Mouse (Mus musculus): ENCODE results near the gene Gm2075.
"Not testable (repeated sequence)": the region's sequence is repeated elsewhere in the genome, so short reads cannot be mapped to it uniquely, and the experiment has no call there.

The Gm2075 gene

DNA sequence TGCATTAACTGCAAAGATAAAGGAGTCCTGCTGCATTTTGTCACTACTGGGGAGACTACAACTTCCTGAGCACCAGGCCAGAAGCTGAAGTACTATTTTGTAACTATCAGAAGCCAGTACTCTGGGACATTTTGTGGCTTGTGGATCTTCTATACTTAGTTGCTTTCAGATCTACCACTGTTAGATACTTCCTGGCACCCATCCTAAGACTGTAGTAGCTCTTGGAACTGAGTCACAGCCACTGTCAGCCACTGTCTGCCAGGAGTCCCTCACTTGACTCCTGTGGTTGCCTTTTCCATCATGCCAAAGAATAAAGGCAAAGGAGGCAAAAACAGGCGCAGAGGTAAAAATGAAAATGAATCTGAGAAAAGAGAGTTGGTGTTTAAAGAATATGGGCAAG lies at the start of gene Gm2075:
Gene Gm2075, plus strand, starts transcription at position 301 of the 400 bp plus-strand sequence.
- in situ Hi-C loops (cut with MboI; ENCODE audit: unreplicated experiment in 2 of 2): not testable (repeated sequence)

DNA sequence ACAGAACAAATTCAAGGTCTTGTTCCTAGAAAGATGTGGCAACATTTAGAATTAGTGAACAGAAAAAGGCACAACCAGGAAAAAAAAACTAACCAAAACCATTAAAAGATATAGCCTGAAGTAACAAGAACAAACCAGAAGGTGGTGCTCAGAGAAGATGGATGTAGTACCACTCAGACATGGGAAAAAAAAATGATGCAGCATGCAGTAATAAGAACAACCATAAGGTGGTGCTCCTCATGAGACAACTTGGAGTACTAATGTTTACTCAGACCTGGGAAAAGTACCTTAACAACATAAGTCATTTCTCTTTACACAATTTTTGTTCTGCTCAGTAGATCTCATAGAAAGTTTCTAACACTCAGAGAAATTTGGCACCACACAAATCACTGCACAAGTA lies 27.6 kb upstream of the Gm2075 start:
- in situ Hi-C loops (cut with MboI; ENCODE audit: unreplicated experiment in 2 of 2): not testable (repeated sequence)

DNA sequence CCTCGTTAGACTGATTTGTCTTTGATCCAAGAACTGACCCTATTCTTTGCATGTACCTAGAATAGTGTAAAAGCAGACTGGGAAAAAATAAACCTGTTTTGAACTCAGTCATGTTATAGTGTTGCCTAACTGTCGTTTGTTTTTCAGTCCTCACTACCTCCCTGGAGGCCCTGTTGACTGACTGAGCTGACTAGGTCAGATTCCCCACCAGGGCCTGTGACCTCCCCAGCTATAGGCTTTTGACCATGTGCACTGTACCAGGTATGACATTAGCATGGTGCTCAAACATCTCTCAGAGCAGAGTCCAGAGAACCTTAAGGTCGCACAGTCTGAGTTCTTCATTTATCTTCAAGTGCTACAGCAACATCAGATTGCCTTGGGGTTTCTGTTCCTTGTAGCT lies 7.5 kb upstream of the Gm2075 start:
- in situ Hi-C loops (cut with MboI; ENCODE audit: unreplicated experiment in 2 of 2): not testable (repeated sequence)

DNA sequence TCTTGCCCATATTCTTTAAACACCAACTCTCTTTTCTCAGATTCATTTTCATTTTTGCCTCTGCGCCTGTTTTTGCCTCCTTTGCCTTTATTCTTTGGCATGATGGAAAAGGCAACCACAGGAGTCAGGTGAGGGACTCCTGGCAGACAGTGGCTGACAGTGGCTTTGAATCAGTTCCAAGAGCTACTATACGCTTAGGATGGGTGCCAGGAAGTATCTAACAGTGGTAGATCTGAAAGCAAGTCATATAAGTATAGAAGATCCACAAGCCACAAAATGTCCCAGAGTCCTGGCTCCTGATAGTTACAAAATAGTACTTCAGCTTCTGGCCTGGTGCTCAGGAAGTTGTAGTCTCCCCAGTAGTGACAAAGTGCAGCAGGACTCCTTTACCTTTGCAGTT lies 7.0 kb downstream of the Gm2075 start, which contains the start of gene Gm6803:
Gene Gm6803, minus strand, starts transcription at position 101 of the 400 bp plus-strand sequence.
- in situ Hi-C loops (cut with MboI; ENCODE audit: unreplicated experiment in 2 of 2): not testable (repeated sequence)

DNA sequence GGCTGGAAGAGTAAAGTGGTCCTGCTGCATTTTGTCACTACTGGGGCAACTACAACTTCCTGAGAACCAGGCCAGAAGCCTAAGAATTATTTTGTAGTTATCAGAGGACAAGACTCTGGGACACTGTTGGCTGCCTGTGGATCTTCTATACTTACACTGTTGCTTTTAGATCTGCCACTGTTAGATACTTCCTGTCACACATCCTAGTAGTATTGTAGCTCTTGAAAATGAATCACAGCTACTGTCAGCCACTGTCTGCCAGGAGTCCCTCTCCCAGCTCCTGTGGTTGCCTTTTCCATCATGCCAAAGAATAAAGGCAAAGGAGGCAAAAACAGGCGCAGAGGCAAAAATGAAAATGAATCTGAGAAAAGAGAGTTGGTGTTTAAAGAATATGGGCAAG lies 15.1 kb downstream of the Gm2075 start, which contains the start of gene Gm2056:
Gene Gm2056, plus strand, starts transcription at position 301 of the 400 bp plus-strand sequence.
- in situ Hi-C loops (cut with MboI; ENCODE audit: unreplicated experiment in 2 of 2): not testable (repeated sequence)

DNA sequence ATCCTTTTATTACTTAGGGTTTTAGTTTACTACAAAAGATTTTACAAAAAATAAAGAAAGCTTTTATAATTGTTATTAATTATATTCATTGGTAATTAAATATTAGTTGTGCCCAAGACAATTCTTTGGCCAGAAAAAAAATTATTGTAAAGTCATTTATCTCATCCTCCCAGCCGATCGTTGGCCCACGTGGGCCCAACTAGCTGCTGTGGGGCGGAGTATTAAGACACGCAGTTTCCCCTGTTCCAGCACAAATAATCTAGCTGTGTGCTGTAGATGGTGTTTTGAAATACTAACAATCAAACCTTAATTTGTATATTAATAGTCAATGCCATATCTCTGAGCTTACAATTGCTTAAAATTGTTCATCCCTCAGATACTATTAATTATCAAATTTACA lies 20.6 kb downstream of the Gm2075 start:
- in situ Hi-C loops (cut with MboI; ENCODE audit: unreplicated experiment in 2 of 2): not testable (repeated sequence)

DNA sequence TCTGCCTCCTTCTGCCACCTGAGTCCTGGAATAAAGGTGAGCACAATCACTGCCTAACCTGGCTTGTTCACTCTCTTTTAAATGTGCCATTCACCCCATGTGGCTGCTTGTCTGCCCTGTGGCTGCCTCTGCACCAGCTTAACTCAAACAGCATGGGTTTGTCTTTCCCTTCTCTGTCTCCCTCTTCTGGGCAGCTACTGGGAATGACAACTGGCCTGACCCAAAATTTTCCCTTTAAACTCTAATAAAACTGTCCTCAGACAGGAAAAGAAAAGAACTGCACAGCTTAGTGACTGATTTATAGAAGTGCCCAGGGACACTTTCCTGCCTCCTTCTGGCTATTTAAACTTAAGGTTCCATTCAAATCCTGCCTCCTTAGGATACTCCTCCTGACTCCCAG lies 27.4 kb downstream of the Gm2075 start:
- in situ Hi-C loops (cut with MboI; ENCODE audit: unreplicated experiment in 2 of 2): not testable (repeated sequence)

DNA sequence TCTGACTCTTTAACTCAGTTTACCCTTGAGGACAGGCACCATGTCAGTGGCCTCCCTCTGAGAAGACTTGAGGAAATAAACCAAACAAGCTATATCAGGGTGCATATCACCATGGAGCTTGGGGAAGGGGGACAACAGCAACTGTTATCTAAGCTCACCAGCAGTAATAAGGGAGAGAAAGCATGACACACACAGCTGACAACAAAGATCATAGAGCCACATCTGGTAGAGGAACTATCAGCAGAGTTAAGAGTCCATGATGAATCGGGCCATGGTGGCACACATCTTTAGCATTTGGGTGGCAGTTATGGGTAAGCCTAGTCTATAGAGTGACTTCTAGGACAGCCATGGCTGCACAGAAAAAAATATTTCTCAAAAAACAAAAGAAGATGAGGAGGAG lies 28.1 kb downstream of the Gm2075 start:
- in situ Hi-C loops (cut with MboI; ENCODE audit: unreplicated experiment in 2 of 2): not testable (repeated sequence)

DNA sequence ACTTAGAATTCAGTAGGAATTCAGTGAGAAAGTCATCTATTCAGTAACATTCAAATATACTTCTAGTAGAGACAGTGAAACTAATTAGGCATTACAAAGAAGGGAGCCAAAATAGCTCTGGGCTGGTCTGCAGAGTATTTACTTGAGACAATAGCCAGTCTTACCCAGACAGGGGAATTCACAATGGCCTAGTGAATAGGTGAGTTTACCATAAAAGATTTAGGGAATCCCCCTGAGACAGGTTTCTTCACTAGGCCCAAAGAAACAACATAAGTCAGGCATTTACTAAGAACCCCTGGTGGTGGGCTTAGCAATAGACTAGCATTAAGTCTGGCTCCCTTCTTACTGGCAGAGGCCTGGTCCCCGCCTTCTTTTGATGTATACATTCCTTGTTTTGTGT lies 33.6 kb downstream of the Gm2075 start:
- in situ Hi-C loops (cut with MboI; ENCODE audit: unreplicated experiment in 2 of 2): not testable (repeated sequence)
